Mouse (Mus musculus): ENCODE measurements around the gene Pld5. TPM values are rescaled to one million over a fixed set of nuclear protein-coding genes. Genes with fewer than 3 reads are reported as not detected.

Gene Pld5
- polyA plus RNA-seq, 1 experiment = not detected

DNA sequence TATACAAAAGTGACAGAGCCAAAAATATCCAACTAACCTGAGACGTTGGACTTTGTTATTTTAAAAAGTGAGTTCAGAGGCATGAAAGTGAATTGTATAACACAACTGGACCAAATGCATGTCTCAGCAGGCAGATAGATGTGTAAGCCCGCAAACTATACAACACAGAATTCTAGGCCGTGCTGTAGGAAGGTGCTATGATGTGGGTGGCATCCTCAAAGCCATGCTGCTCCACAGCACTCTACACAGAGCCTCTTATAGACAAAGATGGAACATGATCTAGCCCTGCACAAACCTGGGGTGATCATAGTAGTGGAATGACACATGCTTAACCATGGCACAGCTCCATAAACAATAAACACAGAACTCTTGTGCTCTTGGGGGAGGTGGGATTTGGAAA, 185.7 kb downstream of the Pld5 start:
- H3K27ac ChIP-seq (replicated peaks; ENCODE audit: low read depth, low read length) = no peak overlapping the region
- no peaks in the 10 kb centered on the region for H3K4me1 ChIP-seq (ENCODE audit: control insufficient read depth, insufficient read depth, insufficient read length, low read length)
- H3K4me3 ChIP-seq (ENCODE audit: insufficient read depth, low read depth, low read length) = no peak overlapping the region

DNA sequence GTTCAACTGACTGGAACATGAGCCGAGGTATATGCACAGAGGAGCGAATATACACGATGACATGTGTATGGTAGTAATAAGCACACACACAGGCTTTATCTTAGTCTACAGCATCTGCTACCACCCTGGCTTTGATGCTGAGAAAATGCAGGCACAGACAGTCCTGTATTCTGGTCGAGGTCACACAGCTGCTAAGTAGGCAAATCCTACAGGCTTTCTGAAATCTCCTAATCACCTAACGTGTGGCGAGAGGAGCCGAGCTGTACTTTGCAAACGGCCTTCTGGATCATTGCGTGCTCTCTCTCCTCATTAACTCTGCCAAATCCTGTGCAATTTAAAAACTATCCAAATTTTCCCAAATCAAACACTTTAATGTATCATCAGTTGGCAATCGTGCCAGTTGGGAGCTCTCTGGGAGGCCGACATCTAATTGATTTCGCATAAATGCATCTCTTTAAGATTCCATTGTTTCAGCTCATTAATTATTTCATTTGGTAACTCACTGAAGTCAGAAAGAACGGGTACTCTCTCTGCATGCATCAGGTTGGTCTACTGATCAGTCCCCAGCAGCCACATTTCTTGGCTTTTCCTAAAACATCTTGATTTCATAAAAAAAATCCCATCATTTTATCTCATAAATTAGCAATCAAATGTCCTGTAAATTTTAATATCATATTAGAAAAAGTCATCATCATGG, 189.0 kb downstream of the Pld5 start:
- Histone ChIP-seq H3K4me1 (ENCODE audit: control insufficient read depth, insufficient read depth, insufficient read length, low read length) (no peaks in the 10 kb centered on the region), H3K4me3 (ENCODE audit: insufficient read depth, low read depth, low read length) (no peak overlapping the region), H3K27ac (replicated peaks; ENCODE audit: low read depth, low read length) (no peak overlapping the region)

DNA sequence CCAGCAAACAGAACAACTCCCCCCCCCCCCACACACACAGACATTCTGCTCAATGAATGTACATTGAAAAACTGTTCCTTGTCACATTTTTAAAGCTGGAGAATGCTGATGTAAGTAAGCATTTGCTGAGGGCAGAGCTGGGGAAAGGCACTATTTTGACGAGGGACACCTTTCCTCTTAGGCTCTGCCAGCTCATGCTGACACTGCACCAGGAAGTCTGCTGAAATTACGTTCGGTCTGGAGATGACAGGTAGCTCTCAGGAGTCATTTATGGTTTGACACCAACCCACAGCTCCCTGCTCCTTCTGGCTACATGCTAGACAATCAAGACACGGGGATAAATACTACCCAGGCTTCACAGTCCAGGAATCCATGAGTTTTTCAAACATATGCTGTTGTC, 192.8 kb downstream of the Pld5 start:
- no peak overlapping the region for H3K4me3 ChIP-seq (ENCODE audit: insufficient read depth, low read depth, low read length)
- H3K27ac ChIP-seq (replicated peaks; ENCODE audit: low read depth, low read length) = no peak overlapping the region
- no peaks in the 10 kb centered on the region for H3K4me1 ChIP-seq (ENCODE audit: control insufficient read depth, insufficient read depth, insufficient read length, low read length)

DNA sequence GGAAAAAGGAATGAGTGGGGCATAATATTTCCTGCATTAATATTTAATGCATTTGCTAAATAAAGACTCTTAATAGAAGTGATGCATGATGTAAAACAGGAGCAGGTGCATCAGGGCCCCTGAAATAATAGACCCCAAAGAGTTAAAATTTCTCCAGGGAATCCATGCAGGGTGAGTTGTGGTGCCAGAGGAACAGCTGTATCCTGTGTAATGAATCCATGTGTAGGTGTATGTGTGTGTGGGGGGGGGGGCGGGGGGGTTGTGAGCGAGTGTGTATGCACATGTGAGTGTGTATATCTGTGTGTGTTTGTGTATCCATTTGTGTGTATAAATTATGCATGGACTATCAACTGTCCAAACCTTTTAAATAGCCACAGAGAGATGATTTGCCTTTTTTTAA, 194.1 kb downstream of the Pld5 start:
- Histone ChIP-seq H3K27ac (replicated peaks; ENCODE audit: low read depth, low read length) (no peak overlapping the region), H3K4me3 (ENCODE audit: insufficient read depth, low read depth, low read length) (no peak overlapping the region), H3K4me1 (ENCODE audit: control insufficient read depth, insufficient read depth, insufficient read length, low read length) (no peaks in the 10 kb centered on the region)

DNA sequence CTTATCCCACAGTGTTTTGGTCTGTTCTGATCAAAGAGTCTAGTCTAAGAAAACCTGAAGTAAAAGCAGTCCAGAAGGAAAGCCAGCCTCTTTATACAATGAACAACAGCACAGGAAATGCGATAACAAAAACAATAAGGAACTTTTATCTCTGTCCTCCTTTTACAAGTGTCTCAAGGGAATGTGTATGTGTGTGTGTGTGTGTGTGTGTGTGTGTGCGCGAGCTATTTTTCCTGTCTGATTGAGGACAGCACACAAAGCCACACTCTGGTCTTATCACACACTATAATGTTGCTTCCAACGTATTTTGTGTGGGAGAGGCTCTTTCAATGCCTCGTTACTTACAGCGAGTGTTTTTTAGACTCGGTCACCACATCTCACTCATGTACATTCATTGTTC, 196.7 kb downstream of the Pld5 start:
- Histone ChIP-seq H3K27ac (replicated peaks; ENCODE audit: low read depth, low read length) (no peak overlapping the region), H3K4me1 (ENCODE audit: control insufficient read depth, insufficient read depth, insufficient read length, low read length) (no peaks in the 10 kb centered on the region), H3K4me3 (ENCODE audit: insufficient read depth, low read depth, low read length) (no peak overlapping the region)

GRCm38 (mm10) chr1:176076799-176077198, 198.3 kb downstream of the Pld5 start:
- Histone ChIP-seq H3K27ac (replicated peaks; ENCODE audit: low read depth, low read length) (no peak overlapping the region), H3K4me3 (ENCODE audit: insufficient read depth, low read depth, low read length) (no peak overlapping the region), H3K4me1 (ENCODE audit: control insufficient read depth, insufficient read depth, insufficient read length, low read length) (no peaks in the 10 kb centered on the region)

DNA sequence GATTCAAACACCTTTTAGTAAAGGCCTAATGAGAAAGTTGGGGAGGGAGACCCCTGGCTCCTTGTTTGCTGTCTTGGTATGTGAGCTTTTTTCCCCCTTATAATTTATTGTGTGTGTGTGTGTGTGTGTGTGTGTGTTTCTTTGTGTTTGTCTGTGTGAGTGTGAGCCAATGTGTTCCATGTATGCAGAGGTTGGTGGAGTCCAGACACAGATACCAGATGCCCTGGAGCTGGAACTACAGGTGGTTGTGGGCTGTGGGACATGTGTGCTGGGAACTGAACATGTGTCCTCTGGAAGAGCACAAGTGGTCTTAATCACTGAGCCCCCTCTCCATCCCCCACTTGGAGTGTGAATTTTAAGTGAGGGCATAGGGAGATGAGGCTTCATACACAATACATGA, 199.3 kb downstream of the Pld5 start:
- Histone ChIP-seq H3K4me3 (ENCODE audit: insufficient read depth, low read depth, low read length) (no peak overlapping the region), H3K27ac (replicated peaks; ENCODE audit: low read depth, low read length) (no peak overlapping the region), H3K4me1 (ENCODE audit: control insufficient read depth, insufficient read depth, insufficient read length, low read length) (no peaks in the 10 kb centered on the region)

DNA sequence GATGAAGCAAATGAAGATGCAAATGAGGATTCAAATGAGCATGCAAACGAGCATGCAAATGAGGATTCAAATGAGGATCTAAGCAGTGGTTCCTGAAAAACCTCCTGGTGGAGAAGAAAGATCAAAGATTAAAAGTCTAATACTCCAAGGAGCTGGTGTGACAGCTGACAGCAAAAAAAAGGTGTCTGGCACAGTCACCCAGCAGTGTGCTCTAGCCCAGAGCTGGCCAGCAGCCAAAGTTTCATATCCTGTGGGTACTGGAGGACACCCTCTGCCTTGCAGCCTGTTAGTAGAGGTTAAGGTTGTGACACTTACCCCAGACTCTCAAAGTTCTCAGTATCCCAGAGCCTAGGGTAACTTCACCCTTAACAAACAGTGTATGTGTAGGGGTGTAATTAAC, 199.7 kb downstream of the Pld5 start:
- Histone ChIP-seq H3K4me3 (ENCODE audit: insufficient read depth, low read depth, low read length) (no peak overlapping the region), H3K27ac (replicated peaks; ENCODE audit: low read depth, low read length) (no peak overlapping the region), H3K4me1 (ENCODE audit: control insufficient read depth, insufficient read depth, insufficient read length, low read length) (no peaks in the 10 kb centered on the region)

- no peak overlapping the region for H3K27ac ChIP-seq (replicated peaks; ENCODE audit: low read depth, low read length)
- no peaks in the 10 kb centered on the region for H3K4me1 ChIP-seq (ENCODE audit: control insufficient read depth, insufficient read depth, insufficient read length, low read length)
- no peak overlapping the region for H3K4me3 ChIP-seq (ENCODE audit: insufficient read depth, low read depth, low read length)
Observed at GRCm38 (mm10) chr1:176074526-176074925, 200.6 kb downstream of the Pld5 start.

DNA sequence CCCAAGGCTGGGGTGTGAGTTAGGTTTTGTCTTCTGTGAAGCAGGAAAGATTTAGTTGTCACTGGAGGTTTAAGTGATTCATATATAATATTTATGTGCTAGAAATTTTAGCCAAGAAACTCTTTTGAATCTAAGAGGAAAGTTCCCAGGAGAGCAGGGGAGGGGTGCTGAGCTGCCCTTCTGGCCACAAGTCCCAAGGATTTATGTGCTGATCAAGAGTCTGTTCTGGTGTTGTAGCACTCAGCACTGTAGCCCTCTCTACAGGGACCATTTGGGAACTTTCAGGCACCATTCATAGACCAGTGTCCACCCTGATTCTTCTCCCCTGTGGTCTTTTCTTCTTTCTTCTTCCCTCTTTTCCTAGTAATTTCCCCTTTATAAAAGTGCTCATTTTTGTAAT, 209.8 kb downstream of the Pld5 start:
- Histone ChIP-seq H3K4me1 (ENCODE audit: control insufficient read depth, insufficient read depth, insufficient read length, low read length) (no peaks in the 10 kb centered on the region), H3K4me3 (ENCODE audit: insufficient read depth, low read depth, low read length) (no peak overlapping the region), H3K27ac (replicated peaks; ENCODE audit: low read depth, low read length) (no peak overlapping the region)

DNA sequence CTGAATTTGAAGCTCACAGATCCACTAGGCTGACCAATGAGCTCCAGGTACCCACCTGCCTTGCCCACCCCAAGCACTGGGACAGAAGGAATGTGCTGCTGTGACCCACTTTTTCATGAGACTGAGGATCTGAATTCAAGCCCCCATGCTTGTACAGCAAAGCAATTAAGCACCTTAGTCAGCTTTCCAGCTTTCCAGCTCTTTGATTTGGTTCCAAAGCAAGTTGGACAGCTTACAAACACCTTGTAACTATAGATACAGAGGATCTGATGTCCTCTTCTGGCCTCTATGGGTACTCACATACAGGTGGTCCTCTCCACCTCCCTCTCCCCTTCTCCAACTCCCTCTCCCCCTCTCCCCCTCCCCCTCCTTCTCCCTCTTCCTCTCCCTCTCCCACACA, 210.6 kb downstream of the Pld5 start:
- H3K4me1 ChIP-seq (ENCODE audit: control insufficient read depth, insufficient read depth, insufficient read length, low read length) = no peaks in the 10 kb centered on the region
- no peak overlapping the region for H3K27ac ChIP-seq (replicated peaks; ENCODE audit: low read depth, low read length)
- no peak overlapping the region for H3K4me3 ChIP-seq (ENCODE audit: insufficient read depth, low read depth, low read length)

DNA sequence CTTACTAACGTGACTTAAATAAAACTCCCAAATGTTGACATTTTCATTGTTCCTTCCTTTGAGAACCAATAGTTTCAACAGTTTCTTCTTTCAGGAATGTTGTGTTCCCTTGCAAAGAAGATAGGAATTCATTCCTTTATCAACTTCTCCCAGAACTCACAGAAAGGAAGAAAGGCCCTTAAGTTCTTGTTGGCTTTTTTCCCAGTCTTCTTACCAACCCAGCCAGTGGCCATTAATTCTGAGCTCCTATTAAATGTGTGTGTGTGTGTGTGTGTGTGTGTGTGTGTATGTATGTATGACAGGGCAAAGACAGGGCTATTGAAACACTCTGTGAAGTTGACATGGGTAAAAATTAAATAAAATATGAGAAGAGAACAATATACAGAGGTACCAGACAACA, 221.5 kb downstream of the Pld5 start:
- H3K4me3 ChIP-seq (ENCODE audit: insufficient read depth, low read depth, low read length) = no peak overlapping the region
- H3K27ac ChIP-seq (replicated peaks; ENCODE audit: low read depth, low read length) = no peak overlapping the region
- H3K4me1 ChIP-seq (ENCODE audit: control insufficient read depth, insufficient read depth, insufficient read length, low read length) = no peaks in the 10 kb centered on the region

DNA sequence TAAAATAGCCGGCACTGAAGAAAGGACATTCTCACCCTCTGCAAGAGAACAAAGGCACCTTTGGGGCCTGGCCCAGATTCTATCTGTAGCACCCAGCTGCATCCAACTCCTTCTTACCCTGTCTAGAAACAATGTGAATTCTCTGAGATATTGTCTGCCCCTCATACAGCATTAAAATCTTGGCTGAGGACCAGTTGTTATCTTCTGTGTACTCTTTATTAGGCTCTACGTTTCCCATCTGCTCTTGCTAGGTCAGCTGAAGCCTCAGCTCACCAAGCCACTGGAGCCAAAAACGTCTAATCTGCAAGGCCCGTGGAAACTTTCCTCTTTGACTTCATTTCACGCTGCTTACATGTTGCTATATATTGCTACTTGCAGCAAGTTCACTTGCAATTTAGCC, 228.1 kb downstream of the Pld5 start:
- Histone ChIP-seq H3K4me3 (ENCODE audit: insufficient read depth, low read depth, low read length) (no peak overlapping the region), H3K4me1 (ENCODE audit: control insufficient read depth, insufficient read depth, insufficient read length, low read length) (no peaks in the 10 kb centered on the region), H3K27ac (replicated peaks; ENCODE audit: low read depth, low read length) (no peak overlapping the region)

- Histone ChIP-seq H3K4me3 (ENCODE audit: insufficient read depth, low read depth, low read length) (no peak overlapping the region), H3K27ac (replicated peaks; ENCODE audit: low read depth, low read length) (no peak overlapping the region)
Observed at GRCm38 (mm10) chr1:176046375-176046774, 228.7 kb downstream of the Pld5 start.

GRCm38 (mm10) chr1:176043056-176043455, 232.1 kb downstream of the Pld5 start:
- no peak overlapping the region for H3K4me3 ChIP-seq (ENCODE audit: insufficient read depth, low read depth, low read length)
- H3K27ac ChIP-seq (replicated peaks; ENCODE audit: low read depth, low read length) = no peak overlapping the region
- H3K4me1 ChIP-seq (ENCODE audit: control insufficient read depth, insufficient read depth, insufficient read length, low read length) = no peaks in the 10 kb centered on the region

More at GRCm38 (mm10) chr1:176046375-176046774, 228.7 kb downstream of the Pld5 start:
- H3K4me1 ChIP-seq (ENCODE audit: control insufficient read depth, insufficient read depth, insufficient read length, low read length) = no peaks in the 10 kb centered on the region

- Histone ChIP-seq H3K4me1 (ENCODE audit: control insufficient read depth, insufficient read depth, insufficient read length, low read length) (no peaks in the 10 kb centered on the region), H3K4me3 (ENCODE audit: insufficient read depth, low read depth, low read length) (no peak overlapping the region)
Observed at GRCm38 (mm10) chr1:176039923-176040322, 235.2 kb downstream of the Pld5 start.

More at GRCm38 (mm10) chr1:176039923-176040322, 235.2 kb downstream of the Pld5 start:
- no peak overlapping the region for H3K27ac ChIP-seq (replicated peaks; ENCODE audit: low read depth, low read length)
